Mouse (Mus musculus) urinary bladder, postnatal 4 days (tissue): ENCODE measurements around the gene Loxl4.

Source experiments
- DNase-seq, 2 experiments: peaks; one replicate each; pipeline ENCODE4 v3.0.0; 2021 to 2022; ENCODE audit warnings: low spot score in 2 of 2

The Loxl4 gene

DNA sequence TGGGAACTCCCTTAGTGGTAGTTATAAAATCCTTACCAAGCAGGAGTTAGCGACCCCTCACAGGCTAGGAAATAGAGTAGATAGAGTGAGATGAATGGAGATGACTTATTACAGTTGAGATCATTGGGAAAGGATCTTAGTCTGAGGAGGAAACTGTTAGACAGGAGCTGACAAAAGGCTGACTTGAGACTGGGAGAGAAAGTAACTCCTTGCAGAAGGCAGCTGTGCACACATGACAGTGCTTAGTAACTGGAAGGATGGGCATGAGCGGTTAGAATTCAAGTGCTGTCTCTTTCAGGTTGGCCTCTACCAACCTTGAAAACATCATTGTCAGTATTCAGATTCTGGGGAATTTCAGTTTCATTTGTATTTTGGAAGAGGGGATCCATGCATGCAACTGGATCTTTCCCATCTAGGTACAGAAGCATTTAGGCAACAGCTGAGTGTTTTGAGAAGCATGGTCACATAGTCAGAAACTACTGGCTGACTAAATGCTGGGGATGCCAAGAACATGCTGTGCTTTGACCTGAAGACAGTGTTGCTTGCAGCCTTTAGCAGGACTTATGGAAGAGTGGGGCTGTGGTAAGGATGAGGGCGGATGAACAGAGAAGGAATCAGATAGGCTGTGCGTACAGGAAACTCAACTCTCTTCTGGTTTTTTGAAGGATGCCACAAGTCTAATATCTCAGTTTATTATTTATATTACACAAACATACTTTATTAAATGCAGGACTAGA lies 46.2 kb downstream of the Loxl4 start:
- no peak for DNase-seq

DNA sequence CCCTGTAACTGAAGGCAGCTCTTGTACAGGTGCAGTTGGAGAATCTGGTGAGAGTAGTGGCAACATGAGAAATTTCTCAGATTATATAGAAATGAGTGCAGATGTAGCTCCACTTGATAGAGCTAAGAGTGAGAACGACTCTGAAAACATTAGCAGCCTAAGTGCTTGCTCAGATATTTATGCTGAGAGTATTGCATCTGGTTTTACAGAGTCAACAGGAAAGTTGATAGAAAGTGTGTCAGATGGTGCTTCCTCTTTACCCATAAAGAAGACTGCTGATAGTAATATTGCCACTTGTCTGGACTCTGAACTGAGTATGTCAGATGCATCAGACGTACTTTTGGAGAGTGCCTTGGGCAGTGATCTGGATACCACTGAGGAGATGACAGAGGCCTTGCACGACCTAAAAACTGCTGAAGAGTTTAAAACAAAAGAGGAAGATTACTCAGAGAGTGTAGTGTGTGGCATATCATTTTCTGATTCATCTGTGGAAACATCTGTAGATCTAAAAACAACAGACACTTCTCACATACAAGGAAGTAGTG lies 48.8 kb downstream of the Loxl4 start:
- DNase-seq = no peak

DNA sequence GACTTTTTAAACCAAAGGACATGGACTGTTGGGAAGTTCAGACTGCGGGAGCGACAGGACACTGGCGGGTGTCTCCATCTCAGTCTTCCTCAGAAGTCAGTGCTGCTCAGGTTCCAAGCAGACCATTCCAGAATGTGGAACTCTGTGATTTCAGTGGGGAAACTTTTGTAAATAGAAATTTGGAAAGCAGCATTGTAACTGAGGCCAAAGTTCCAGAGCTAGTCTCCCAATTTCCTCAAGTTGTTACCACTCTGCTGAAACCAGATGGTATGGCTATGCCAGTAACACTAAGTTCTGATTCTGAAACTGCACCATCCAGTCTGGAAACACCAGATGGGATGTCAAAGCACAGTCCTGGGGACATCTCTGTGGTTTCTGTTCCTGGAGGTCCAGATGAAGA lies 49.6 kb downstream of the Loxl4 start:
- DNase-seq = no peak

DNA sequence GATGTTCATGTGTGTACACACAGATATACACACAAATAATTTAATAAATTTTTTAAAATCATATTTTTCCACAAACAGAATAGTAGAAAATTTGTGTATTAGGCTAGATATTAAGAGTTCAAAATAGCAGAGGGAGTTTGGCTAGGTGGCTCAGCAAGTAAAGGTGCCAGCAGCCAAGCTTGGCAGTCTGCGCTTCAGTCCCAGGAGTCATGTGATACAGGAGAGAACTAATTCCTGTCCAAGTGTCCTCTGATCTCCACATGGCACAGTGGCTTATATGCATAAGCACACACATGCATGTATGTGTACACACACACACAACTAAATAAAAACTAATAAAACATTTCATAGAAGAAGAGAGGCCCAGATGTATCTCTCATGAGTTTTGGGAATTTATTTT lies 50.6 kb downstream of the Loxl4 start:
- DNase-seq = no peak

DNA sequence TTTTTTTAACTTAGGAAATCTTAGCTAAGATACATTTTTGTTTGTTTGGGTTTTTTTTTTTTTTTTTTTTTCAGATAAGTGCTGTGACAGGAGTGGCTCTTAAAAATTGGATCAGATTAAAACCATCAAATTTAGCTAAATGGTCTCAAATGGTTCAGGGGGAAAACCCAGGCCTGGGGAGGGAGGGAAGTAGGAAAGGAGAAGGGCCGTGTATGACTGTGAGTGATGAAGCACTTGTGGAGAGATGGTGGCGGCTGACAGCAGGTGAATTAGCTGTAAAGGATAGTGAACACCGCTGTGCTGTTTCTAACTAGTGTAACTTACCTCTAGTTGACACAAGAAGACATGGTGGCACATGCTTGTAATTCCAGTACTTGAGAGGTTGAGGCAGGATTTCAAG lies 53.9 kb downstream of the Loxl4 start:
- no peak for DNase-seq
